Mouse (Mus musculus): ENCODE results near the gene Nfe2l3. TPM values are rescaled to one million over a fixed set of nuclear protein-coding genes. Genes with fewer than 3 reads are reported as not detected.
"Not testable (repeated sequence)": the region's sequence is repeated elsewhere in the genome, so short reads cannot be mapped to it uniquely, and the experiment has no call there.

Nfe2l3 gene
- 2.3 and 4.0 TPM in 2 replicates for polyA plus RNA-seq (2015; fragmentation: Nextera tagmentation; extraction: Ambion mirVana)

GRCm38 (mm10) chr6:51432535-51433397 is at the start of gene Nfe2l3:
Gene Nfe2l3, plus strand, starts transcription at chr6:51432670.
- Histone ChIP-seq H3K27me3 (ENCODE audit: control insufficient read depth, insufficient read depth, low read length) (peaks cover 16% of the 10 kb centered on the region), H3K4me3 (ENCODE audit: low read length) (peak within 1 kb of the TSS; percentile 69), H3K4me1 (ENCODE audit: control insufficient read depth, insufficient read depth, low read length) (peaks cover 16% of the 10 kb centered on the region), H3K9me3 (replicated peaks; ENCODE audit: control insufficient read depth, low read length) (no peaks in the 10 kb centered on the region), H3K36me3 (ENCODE audit: control insufficient read depth, insufficient read depth) (no peaks in the 10 kb centered on the region), H3K9ac (ENCODE audit: low read length) (peak within 1 kb of the TSS; percentile 65), H3K4me2 (ENCODE audit: low read depth, low read length) (peak within 1 kb of the TSS; percentile 89), H3K27ac (ENCODE audit: low read length) (no peak within 1 kb of the TSS)
- WGBS, result 1% methylated on average over 74 of the region's 74 CpGs
- ATAC-seq (replicated peaks; ENCODE audit: extremely low read depth, insufficient read depth, low FRiP score), result peak; percentile 93

DNA sequence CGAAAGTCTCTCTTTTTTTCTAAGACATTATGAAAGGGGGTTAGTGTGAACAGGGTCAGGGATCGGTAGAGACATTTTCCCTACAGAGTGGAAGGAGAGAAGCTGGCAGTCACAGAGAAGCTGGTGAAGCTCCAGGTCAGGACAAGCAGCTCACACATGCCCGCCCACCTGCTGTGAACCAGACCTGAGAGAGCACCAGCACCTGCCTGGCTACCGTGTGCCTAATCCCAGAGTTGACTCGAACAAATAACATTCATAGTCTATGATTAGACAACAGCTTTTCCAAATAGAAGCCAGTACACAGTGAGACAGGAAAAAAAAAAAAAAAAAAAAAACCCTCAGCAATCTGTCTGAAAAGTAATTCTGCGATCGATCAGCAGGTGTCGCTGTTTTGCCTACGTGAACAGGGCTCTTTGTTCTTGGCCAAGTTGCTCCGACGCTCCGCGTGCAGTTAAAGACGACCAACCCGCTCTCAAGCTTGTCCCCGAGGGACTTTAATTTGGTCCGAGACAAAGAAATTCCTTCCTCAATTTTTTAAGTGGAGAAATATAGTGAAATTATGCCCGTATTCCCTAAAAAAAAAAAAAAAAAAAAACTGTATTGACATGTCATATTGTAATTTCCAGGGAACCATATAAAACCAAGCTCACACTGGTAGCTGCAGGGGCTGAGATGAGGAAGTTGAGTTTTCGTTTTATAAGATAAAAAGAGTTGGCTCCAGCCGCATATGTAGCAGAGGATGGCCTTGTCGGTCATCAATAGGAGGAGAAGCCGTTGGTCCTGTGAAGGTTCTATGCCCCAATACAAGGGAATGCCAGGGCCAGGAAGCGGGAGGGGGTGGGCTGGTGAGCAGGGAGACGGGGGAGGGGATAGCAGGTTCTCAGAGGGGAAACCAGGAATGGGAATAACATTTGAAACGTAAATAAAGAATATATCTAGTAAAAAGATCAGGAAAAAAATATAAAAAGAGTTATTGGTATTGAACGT is 48.4 kb upstream of the Nfe2l3 start:
- ATAC-seq (replicated peaks; ENCODE audit: extremely low read depth, insufficient read depth, low FRiP score), result no peak
- 15% methylated on average over 26 of the region's 26 CpGs for WGBS
- no peaks in the 10 kb centered on the region for H3K9me3 ChIP-seq (replicated peaks; ENCODE audit: control insufficient read depth, low read length)
- H3K4me3 ChIP-seq (ENCODE audit: low read length), result peak overlapping the region; percentile 31
- H3K27ac ChIP-seq (ENCODE audit: low read length), result no peak overlapping the region
- peaks cover 6% of the 10 kb centered on the region; the same call in 1 of the 2 replicates for H3K4me1 ChIP-seq (ENCODE audit: control insufficient read depth, insufficient read depth, low read length)
- H3K9ac ChIP-seq (ENCODE audit: low read length), result peak overlapping the region; percentile 62
- H3K36me3 ChIP-seq (ENCODE audit: control insufficient read depth, insufficient read depth), result no peaks in the 10 kb centered on the region
- H3K4me2 ChIP-seq (ENCODE audit: low read depth, low read length), result peak overlapping the region; percentile 66
- no peaks in the 10 kb centered on the region for H3K27me3 ChIP-seq (ENCODE audit: control insufficient read depth, insufficient read depth, low read length)

GRCm38 (mm10) chr6:51390505-51390904 is 42.0 kb upstream of the Nfe2l3 start:
- H3K9me3 ChIP-seq (replicated peaks; ENCODE audit: control insufficient read depth, low read length), result no peaks in the 10 kb centered on the region
- H3K4me1 ChIP-seq (ENCODE audit: control insufficient read depth, insufficient read depth, low read length), result no peaks in the 10 kb centered on the region
- H3K9ac ChIP-seq (ENCODE audit: low read length), result no peak overlapping the region
- no peaks in the 10 kb centered on the region for H3K27me3 ChIP-seq (ENCODE audit: control insufficient read depth, insufficient read depth, low read length)
- H3K4me2 ChIP-seq (ENCODE audit: low read depth, low read length), result no peak overlapping the region
- 70% methylated on average over 11 of the region's 11 CpGs for WGBS
- no peak for ATAC-seq (replicated peaks; ENCODE audit: extremely low read depth, insufficient read depth, low FRiP score)
- H3K36me3 ChIP-seq (ENCODE audit: control insufficient read depth, insufficient read depth), result no peaks in the 10 kb centered on the region
- H3K4me3 ChIP-seq (ENCODE audit: low read length), result no peak overlapping the region
- H3K27ac ChIP-seq (ENCODE audit: low read length), result no peak overlapping the region

GRCm38 (mm10) chr6:51391816-51392490 is 40.5 kb upstream of the Nfe2l3 start:
- WGBS, result 69% methylated on average over 13 of the region's 13 CpGs
- ATAC-seq (replicated peaks; ENCODE audit: extremely low read depth, insufficient read depth, low FRiP score), result no peak
- no peaks in the 10 kb centered on the region for H3K36me3 ChIP-seq (ENCODE audit: control insufficient read depth, insufficient read depth)
- H3K27ac ChIP-seq (ENCODE audit: low read length), result no peak overlapping the region
- H3K27me3 ChIP-seq (ENCODE audit: control insufficient read depth, insufficient read depth, low read length), result no peaks in the 10 kb centered on the region
- no peaks in the 10 kb centered on the region for H3K4me1 ChIP-seq (ENCODE audit: control insufficient read depth, insufficient read depth, low read length)
- no peak overlapping the region for H3K9ac ChIP-seq (ENCODE audit: low read length)
- H3K4me3 ChIP-seq (ENCODE audit: low read length), result no peak overlapping the region
- H3K9me3 ChIP-seq (replicated peaks; ENCODE audit: control insufficient read depth, low read length), result no peaks in the 10 kb centered on the region
- no peak overlapping the region for H3K4me2 ChIP-seq (ENCODE audit: low read depth, low read length)

DNA sequence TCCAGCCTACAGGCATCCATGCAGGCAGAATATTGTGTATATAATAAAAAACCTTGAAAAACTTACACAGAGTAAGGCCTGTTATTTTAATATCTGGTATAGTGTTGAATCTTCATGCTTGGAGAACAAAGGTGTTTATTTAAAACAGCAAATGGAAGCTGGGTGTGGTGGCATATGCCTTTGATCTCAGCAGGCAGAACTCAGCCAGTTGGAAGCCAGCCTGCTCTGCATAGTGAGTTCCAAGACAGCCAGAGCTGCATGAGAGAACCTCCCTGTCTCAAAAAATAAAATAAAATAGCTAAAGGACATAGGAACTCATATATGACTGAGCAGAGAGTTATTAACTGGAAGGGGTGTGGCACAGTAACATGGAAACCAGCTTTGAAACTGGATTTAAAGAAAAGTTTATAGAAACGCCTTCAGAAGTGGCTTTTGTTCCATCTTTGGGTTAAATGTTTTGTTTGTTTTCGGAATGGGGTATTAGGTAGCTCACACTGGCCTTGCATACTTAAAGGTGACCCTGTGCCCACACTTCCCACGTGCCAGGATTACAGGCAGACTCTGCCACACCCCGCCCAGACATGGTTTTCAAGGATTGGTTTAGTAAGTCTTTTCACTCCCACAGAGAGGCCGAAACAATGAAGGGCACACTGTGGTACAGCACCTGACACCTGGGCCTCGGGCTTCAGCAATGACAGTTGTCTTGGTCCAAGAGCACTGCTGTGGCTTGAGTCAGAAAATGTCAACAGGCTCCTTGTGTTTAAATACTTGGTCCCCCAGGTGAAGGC is 38.9 kb upstream of the Nfe2l3 start:
- Histone ChIP-seq H3K36me3 (ENCODE audit: control insufficient read depth, insufficient read depth) (no peaks in the 10 kb centered on the region), H3K9ac (ENCODE audit: low read length) (no peak overlapping the region), H3K4me2 (ENCODE audit: low read depth, low read length) (no peak overlapping the region), H3K27ac (ENCODE audit: low read length) (no peak overlapping the region), H3K27me3 (ENCODE audit: control insufficient read depth, insufficient read depth, low read length) (no peaks in the 10 kb centered on the region), H3K4me1 (ENCODE audit: control insufficient read depth, insufficient read depth, low read length) (no peaks in the 10 kb centered on the region), H3K4me3 (ENCODE audit: low read length) (no peak overlapping the region), H3K9me3 (replicated peaks; ENCODE audit: control insufficient read depth, low read length) (no peaks in the 10 kb centered on the region)
- no peak for ATAC-seq (replicated peaks; ENCODE audit: extremely low read depth, insufficient read depth, low FRiP score)
- WGBS, result 73% methylated on average over 6 of the region's 6 CpGs

- H3K36me3 ChIP-seq (ENCODE audit: control insufficient read depth, insufficient read depth); ATAC-seq (replicated peaks; ENCODE audit: extremely low read depth, insufficient read depth, low FRiP score); H3K9me3 ChIP-seq (replicated peaks; ENCODE audit: control insufficient read depth, low read length); H3K4me1 ChIP-seq (ENCODE audit: control insufficient read depth, insufficient read depth, low read length); H3K27ac ChIP-seq (ENCODE audit: low read length); H3K4me3 ChIP-seq (ENCODE audit: low read length); H3K27me3 ChIP-seq (ENCODE audit: control insufficient read depth, insufficient read depth, low read length); H3K4me2 ChIP-seq (ENCODE audit: low read depth, low read length); H3K9ac ChIP-seq (ENCODE audit: low read length): not testable (repeated sequence)
- 83% methylated on average over 8 of the region's 8 CpGs for WGBS
Observed at GRCm38 (mm10) chr6:51394367-51394766, 38.1 kb upstream of the Nfe2l3 start.

DNA sequence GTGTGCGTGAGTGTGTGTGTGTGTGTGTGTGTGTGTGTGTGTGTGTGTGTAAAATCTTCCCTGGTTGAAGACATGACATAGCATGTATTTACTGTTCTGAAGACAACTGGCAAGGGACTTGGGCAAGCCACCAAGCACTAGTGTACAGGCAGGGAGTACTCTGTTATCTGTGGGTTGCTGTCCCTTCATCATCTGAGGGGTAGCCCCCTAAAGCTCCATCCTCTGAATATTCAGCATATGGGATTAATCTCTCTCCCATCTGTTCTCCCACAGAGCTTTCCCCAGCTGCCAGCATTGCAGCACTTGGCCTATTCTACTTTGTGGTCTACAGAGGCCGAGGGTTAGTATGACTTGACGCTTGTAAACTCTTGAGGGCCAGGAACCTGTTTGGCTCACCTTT is 37.5 kb upstream of the Nfe2l3 start:
- ATAC-seq (replicated peaks; ENCODE audit: extremely low read depth, insufficient read depth, low FRiP score); H3K4me2 ChIP-seq (ENCODE audit: low read depth, low read length); H3K4me1 ChIP-seq (ENCODE audit: control insufficient read depth, insufficient read depth, low read length); H3K27me3 ChIP-seq (ENCODE audit: control insufficient read depth, insufficient read depth, low read length); H3K4me3 ChIP-seq (ENCODE audit: low read length); H3K36me3 ChIP-seq (ENCODE audit: control insufficient read depth, insufficient read depth); H3K9me3 ChIP-seq (replicated peaks; ENCODE audit: control insufficient read depth, low read length); H3K27ac ChIP-seq (ENCODE audit: low read length); H3K9ac ChIP-seq (ENCODE audit: low read length): not testable (repeated sequence)
- WGBS, result 81% methylated on average over 3 of the region's 3 CpGs

- Histone ChIP-seq H3K4me2 (ENCODE audit: low read depth, low read length) (no peak overlapping the region), H3K4me1 (ENCODE audit: control insufficient read depth, insufficient read depth, low read length) (0 out of 2 replicates have a peak, but pooled peaks cover 3% of the 10 kb centered on the region), H3K27ac (ENCODE audit: low read length) (no peak overlapping the region), H3K4me3 (ENCODE audit: low read length) (no peak overlapping the region), H3K9ac (ENCODE audit: low read length) (no peak overlapping the region), H3K9me3 (replicated peaks; ENCODE audit: control insufficient read depth, low read length) (no peaks in the 10 kb centered on the region), H3K27me3 (ENCODE audit: control insufficient read depth, insufficient read depth, low read length) (no peaks in the 10 kb centered on the region), H3K36me3 (ENCODE audit: control insufficient read depth, insufficient read depth) (no peaks in the 10 kb centered on the region)
- WGBS, result 61% methylated on average over 9 of the region's 9 CpGs
- no peak for ATAC-seq (replicated peaks; ENCODE audit: extremely low read depth, insufficient read depth, low FRiP score)
Observed at GRCm38 (mm10) chr6:51395486-51395885, 37.0 kb upstream of the Nfe2l3 start.

Data from heart, embryonic 16.5 days (tissue).